Mouse (Mus musculus): ENCODE measurements around the gene 1700001O22Rik.
A peak's percentile ranks its signal among the peaks of the same experiment; 100 is the strongest.

Gene 1700001O22Rik

GRCm38 (mm10) chr2:30777266-30777665 lies 26.2 kb downstream of the 1700001O22Rik start:
- DNase-seq, result no peak

- no peak for DNase-seq
Measured at GRCm38 (mm10) chr2:30775955-30776354, 27.5 kb downstream of the 1700001O22Rik start.

GRCm38 (mm10) chr2:30773313-30774005 lies 30.0 kb downstream of the 1700001O22Rik start:
- DNase-seq, result peak in 1 of 2 experiments; percentile 55

GRCm38 (mm10) chr2:30772581-30773312 lies 30.7 kb downstream of the 1700001O22Rik start:
- DNase-seq, result peak in 1 of 2 experiments; percentile 15

GRCm38 (mm10) chr2:30771806-30772460 lies 31.5 kb downstream of the 1700001O22Rik start:
- peak; percentile 83 to 88 for DNase-seq

GRCm38 (mm10) chr2:30771368-30771805 lies 32.1 kb downstream of the 1700001O22Rik start:
- DNase-seq, result peak; percentile 52 to 59

- peak; percentile 39 to 53 for DNase-seq
Measured at GRCm38 (mm10) chr2:30769187-30769586, 34.3 kb downstream of the 1700001O22Rik start.

- no peak for DNase-seq
Measured at GRCm38 (mm10) chr2:30768529-30768928, 34.9 kb downstream of the 1700001O22Rik start.

- peak; percentile 56 to 67 for DNase-seq
Measured at GRCm38 (mm10) chr2:30767626-30768240, 35.7 kb downstream of the 1700001O22Rik start.

- no peak for DNase-seq
Measured at GRCm38 (mm10) chr2:30766446-30766845, 37.0 kb downstream of the 1700001O22Rik start.

- DNase-seq, result no peak
Measured at GRCm38 (mm10) chr2:30760706-30761105, 42.8 kb downstream of the 1700001O22Rik start.

- DNase-seq, result no peak
Measured at GRCm38 (mm10) chr2:30759858-30760547, 43.5 kb downstream of the 1700001O22Rik start.

- DNase-seq, result peak in 1 of 2 experiments; percentile 22
Measured at GRCm38 (mm10) chr2:30759442-30759841, 44.0 kb downstream of the 1700001O22Rik start.

GRCm38 (mm10) chr2:30759088-30759374 lies 44.4 kb downstream of the 1700001O22Rik start:
- DNase-seq, result no peak

- peak; percentile 78 to 82 for DNase-seq
Measured at GRCm38 (mm10) chr2:30758341-30759087, 44.9 kb downstream of the 1700001O22Rik start.

GRCm38 (mm10) chr2:30756962-30757715 lies 46.3 kb downstream of the 1700001O22Rik start:
- no peak for DNase-seq

GRCm38 (mm10) chr2:30755985-30756765 lies 47.3 kb downstream of the 1700001O22Rik start:
- DNase-seq, result no peak

- no peak for DNase-seq
Measured at GRCm38 (mm10) chr2:30754831-30755230, 48.6 kb downstream of the 1700001O22Rik start.

- peak in 1 of 2 experiments; percentile 49 for DNase-seq
Measured at GRCm38 (mm10) chr2:30753219-30753618, 50.2 kb downstream of the 1700001O22Rik start.

- no peak for DNase-seq
Measured at GRCm38 (mm10) chr2:30752471-30752870, 51.0 kb downstream of the 1700001O22Rik start.
